Mouse (Mus musculus): ENCODE measurements around the gene Mrps2.

Mrps2 gene

DNA sequence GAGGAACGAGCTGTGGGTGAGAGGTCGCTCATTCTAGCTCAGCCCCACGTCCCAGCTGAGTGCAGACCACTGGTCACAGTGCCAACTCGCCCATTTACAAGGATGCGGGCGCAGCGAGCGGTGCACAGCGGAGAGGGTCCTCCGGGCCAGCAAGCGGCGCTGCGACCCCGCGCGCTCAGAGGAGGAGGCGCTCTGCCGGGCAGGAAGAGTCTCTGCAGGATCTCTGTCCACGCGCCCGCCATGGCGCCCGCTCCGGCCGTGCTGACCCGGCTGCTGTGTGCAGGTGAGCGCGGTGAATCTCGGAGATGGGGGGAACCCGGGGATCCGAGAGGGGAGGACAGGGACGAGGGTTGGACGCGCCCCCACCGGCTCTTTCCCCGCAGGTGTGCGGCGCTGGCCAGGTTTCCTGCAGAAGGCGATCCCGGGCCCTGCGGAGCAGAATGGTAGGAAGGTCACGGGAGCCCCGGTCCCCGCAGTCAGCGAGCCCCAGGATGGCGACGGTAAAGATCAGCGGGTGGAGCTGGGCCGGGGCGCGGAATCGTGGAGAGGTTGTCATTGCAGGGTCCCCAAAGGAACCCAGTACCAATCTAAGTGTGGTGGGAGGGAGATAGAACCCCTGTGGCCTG, at the start of gene Mrps2:
Mrps2 (plus strand) TSS at position 207 of the 626 bp plus-strand sequence.
- in situ Hi-C loops (cut with MboI): no loop called here

DNA sequence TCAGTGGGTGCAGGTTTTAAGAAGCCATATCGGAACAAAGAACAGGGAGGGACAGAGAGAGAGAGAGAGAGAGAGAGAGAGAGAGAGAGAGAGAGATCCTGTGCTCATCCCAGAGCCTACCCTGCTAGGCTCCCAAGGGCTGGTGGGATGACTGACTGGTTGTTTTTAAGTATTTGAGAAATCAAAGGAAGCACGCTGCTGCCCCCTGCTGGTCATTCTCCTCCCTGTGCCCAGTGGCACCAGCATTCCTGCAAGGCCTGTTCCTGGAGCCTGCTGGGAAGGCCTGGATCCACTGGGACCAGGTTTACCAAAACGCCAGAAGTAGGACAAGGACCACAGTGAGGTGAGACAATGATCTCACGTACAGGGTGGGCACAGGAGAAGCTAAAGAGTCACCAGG, 48.0 kb upstream of the Mrps2 start:
- in situ Hi-C loops (cut with MboI): loop anchor here (25.0 kb wide), 1 partner anchor 208 kb away; no protein-coding TSS in a partner anchor

GRCm38 (mm10) chr2:28423167-28423566, 44.7 kb upstream of the Mrps2 start:
- in situ Hi-C loops (cut with MboI): loop anchor here (25.0 kb wide), 1 partner anchor 211 kb away; no protein-coding TSS in a partner anchor

GRCm38 (mm10) chr2:28427226-28427625, 40.6 kb upstream of the Mrps2 start:
- in situ Hi-C loops (cut with MboI): no loop called here

- in situ Hi-C loops (cut with MboI): no loop called here
Observed at GRCm38 (mm10) chr2:28430846-28431245, 37.0 kb upstream of the Mrps2 start.

DNA sequence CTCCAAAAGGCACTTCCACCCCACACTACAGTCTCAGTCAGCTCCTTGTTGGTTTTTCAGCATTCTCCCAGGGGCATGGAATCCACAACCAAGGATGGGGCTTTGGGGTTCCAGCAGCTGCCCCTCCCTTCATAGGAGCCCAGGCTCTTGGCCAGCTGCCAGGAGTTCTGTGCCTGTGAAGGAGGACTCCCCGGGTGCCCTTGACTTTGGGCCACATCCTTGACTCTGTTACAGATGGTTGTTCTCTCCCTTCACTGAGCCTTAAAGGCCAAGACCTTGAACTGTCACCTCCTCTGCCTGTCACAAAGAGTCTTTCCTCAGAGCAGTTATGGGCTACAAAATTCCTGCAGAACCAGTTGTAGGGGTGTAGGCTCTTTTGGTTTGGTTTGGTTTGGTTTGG, 35.1 kb upstream of the Mrps2 start:
- in situ Hi-C loops (cut with MboI): no loop called here

DNA sequence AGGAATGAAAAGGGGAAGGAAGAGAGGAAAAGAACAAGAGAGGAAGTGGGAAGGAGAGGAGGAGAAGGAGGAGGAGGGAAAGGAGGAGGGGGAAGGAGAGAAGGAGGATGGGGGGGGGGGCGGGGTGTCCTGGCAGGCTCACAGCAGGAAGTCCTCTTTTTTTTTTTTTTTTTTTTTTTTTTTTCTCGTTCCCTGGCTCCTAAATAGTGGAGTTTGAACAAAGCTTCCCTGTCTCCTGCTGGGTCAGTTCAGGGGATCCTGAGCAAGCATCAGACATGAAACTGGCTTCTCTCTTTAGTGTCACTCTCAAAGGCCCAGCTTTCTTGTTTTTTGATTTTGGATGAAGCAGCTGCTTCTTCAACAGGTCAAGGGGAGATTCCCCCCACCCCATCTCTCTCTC, 34.4 kb upstream of the Mrps2 start:
- in situ Hi-C loops (cut with MboI): no loop called here

GRCm38 (mm10) chr2:28435401-28435800, 32.5 kb upstream of the Mrps2 start:
- in situ Hi-C loops (cut with MboI): no loop called here

DNA sequence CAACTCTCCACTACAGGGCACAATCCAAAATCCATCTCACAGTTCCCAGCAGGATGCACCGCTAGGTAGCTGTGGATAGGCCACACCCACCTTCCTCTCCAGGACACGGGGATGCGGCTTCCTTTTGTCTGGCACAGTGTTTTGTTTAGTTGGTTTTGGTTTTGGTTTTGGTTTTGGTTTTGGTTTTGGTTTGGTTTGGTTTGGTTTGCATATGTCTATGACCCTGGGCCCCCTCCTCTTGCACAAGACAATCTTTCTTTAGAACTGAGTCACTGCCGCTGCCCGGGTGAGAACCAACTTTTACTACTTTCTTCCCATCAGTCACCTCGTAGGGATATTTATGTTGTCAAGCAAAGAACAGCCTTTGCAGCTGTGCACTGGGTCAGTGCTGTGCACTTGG, 27.0 kb upstream of the Mrps2 start:
- in situ Hi-C loops (cut with MboI): no loop called here

GRCm38 (mm10) chr2:28445082-28445481, 22.8 kb upstream of the Mrps2 start:
- in situ Hi-C loops (cut with MboI): no loop called here

DNA sequence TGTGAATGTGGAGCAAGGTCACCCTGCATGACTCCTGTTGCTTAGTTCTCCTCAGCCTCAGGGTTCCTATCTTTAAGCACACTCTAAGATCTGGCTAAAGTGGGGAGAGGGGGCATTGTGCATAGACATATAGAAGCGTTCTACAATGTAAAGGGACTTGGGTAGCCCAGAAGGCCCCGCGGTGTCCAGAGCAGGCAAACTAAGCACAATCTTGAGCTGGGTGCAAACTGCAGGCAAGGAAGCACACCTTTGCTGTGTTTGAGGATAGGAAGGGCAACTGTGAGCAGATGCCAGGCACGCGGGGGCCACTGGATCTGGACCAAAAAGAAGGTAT, 21.7 kb upstream of the Mrps2 start:
- in situ Hi-C loops (cut with MboI): no loop called here

DNA sequence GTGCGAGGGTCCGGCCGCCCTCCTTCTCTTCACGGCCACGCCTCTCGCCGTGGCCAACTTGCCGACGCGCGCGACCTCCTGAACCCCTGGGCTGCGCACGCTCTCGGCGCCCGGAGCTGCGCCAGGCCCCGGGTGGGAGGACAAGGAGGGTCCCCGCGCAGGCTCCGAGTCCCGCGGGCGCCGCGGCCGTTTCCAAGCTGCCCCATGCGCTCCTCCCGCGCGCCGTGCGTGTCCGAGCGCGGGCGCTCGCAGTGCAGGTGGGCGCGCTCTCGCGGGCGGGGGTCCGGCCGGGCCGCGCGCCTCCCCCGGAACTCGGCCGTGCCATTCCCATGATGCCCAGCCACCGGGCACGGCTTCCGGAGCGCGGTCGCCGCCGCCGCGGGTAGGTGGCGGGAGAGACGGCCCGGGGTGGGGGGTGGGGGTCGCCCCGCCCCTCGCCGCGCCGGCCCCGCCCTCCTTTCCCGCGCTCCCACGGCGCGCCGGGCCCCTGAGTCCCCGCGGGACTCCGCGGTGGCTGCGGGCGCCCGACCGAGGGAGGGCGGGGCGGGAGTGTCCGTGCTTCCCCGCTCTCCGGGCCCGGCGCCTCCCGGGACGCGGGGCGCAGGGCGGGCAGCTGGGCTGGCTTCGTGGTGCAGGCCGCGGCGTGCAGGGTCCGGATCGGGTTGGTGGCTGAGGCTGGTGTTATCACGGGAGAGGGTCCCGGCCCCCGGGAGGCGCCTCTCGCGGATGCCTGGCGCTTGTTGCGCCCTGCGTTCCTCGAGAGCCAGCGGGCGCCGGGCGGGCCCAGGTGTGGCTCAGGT, 21.2 kb upstream of the Mrps2 start, which contains the start of gene Ppp1r26:
Ppp1r26 (plus strand) TSS at position 286 of the 800 bp plus-strand sequence.
- in situ Hi-C loops (cut with MboI): no loop called here

- in situ Hi-C loops (cut with MboI): no loop called here
Observed at GRCm38 (mm10) chr2:28447315-28447670, 20.6 kb upstream of the Mrps2 start.

DNA sequence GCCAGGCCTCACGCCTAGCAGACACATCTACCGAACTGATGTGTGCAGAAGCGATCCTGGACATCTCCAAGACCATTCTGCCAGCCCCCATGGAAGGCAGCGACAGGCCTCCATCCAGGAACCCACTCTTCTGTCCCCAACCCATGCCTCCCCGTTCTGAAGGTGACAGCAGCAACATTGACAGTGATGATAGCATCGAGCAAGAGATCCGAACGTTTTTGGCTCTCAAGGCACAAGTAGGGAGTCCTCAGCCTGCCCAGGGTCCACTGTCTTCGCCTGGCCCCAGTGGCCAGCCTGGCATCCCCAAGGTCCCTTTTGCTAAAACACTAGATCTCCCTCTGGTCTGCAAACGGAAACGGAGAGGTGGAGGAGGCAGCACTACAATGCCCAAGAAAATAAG, 16.2 kb upstream of the Mrps2 start:
- in situ Hi-C loops (cut with MboI): no loop called here

- in situ Hi-C loops (cut with MboI): no loop called here
Observed at GRCm38 (mm10) chr2:28453539-28453938, 14.3 kb upstream of the Mrps2 start.

GRCm38 (mm10) chr2:28456616-28457015, 11.2 kb upstream of the Mrps2 start:
- in situ Hi-C loops (cut with MboI): no loop called here

DNA sequence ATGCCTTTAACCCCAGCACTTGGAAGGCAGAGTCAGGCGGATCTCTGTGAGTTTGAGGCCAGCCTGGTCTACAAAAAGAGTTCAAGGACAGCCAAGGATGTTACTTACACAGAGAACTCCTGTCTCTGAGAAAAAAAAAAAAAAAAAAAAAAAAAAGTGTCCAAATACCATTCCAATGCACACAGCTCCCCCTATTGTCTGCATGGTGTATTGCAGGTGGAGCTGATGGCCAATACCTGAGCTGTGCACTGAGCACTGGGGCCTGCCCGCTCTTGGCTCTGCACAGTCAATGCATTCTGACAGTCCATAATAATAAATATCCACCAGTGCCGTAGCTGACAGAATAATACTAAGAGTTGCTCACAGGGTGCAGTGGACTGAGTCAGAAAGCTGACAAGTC, 3.9 kb upstream of the Mrps2 start:
- in situ Hi-C loops (cut with MboI): no loop called here

- in situ Hi-C loops (cut with MboI): no loop called here
Observed at GRCm38 (mm10) chr2:28464919-28465318, 2.9 kb upstream of the Mrps2 start.

- in situ Hi-C loops (cut with MboI): no loop called here
Observed at GRCm38 (mm10) chr2:28465836-28466518, 1.9 kb upstream of the Mrps2 start, which contains the start of gene 1700007K13Rik. Gene 1700007K13Rik (minus strand): TSS chr2:28466332.

- in situ Hi-C loops (cut with MboI): no loop called here
Observed at GRCm38 (mm10) chr2:28468486-28469225, 790 bp downstream of the Mrps2 start.

DNA sequence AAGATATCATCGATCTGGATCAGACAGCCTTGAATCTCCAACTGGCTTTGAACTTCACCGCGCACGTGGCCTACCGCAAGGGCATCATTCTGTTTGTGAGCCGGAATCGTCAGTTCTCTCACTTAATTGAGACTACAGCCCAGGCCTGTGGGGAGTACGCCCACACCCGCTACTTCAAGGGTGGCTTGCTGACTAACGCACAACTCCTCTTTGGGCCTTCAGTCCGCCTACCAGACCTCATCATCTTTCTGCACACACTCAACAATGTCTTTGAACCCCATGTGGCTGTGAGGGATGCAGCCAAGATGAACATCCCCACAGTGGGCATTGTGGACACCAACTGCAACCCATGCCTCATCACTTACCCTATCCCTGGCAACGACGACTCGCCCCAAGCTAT, 1.6 kb downstream of the Mrps2 start:
- in situ Hi-C loops (cut with MboI): no loop called here

GRCm38 (mm10) chr2:28470591-28470990, 2.7 kb downstream of the Mrps2 start:
- in situ Hi-C loops (cut with MboI): no loop called here
